Mouse (Mus musculus) thymus, postnatal 0 days (tissue): ENCODE measurements around the gene Hspb2. TPM values are rescaled to one million over a fixed set of nuclear protein-coding genes. Genes with fewer than 3 reads are reported as not detected.

Experiments
- DNase-seq: peaks from one replicate; pipeline ENCODE4 v3.0.0-alpha.2; 2015; ENCODE audit warnings: low spot score
- polyA plus RNA-seq: library from polyadenylated mRNA; unstranded; fragments of >200 nt; fragmentation: Nextera tagmentation; extraction: Ambion mirVana; gene quantifications from 2 replicates; pipeline ENCODE4 v1.2.1, GENCODE M21; 2015

Hspb2 gene
- 2.0 and 2.7 TPM in 2 replicates for polyA plus RNA-seq

- no peak for DNase-seq
Observed at GRCm38 (mm10) chr9:50752054-50752602, at the start of gene Hspb2. Gene Hspb2, minus strand, starts transcription at chr9:50752354.

- peak; percentile 72 for DNase-seq
Observed at GRCm38 (mm10) chr9:50800985-50801384, 48.8 kb upstream of the Hspb2 start.

DNA sequence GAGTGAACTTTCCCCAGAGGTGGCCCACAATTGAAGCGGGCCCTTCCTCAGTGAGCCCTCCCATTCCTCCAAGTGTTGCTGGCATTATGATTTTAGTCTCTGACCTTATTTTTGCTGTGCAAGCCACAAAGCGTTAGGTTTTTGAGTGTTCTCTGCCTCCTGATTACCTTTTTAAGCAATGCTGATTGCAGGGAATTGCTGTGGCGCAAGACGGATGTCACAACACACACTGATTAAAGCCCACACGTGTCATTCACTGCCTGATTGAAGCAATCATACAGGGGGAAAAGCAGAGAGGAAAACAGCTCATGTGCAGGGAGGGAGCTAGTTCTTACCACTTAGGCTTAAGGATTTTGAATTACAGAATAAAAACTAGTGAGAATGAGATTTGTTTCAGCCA is 46.2 kb upstream of the Hspb2 start:
- DNase-seq = no peak

- DNase-seq = no peak
Observed at GRCm38 (mm10) chr9:50797641-50798040, 45.5 kb upstream of the Hspb2 start.

DNA sequence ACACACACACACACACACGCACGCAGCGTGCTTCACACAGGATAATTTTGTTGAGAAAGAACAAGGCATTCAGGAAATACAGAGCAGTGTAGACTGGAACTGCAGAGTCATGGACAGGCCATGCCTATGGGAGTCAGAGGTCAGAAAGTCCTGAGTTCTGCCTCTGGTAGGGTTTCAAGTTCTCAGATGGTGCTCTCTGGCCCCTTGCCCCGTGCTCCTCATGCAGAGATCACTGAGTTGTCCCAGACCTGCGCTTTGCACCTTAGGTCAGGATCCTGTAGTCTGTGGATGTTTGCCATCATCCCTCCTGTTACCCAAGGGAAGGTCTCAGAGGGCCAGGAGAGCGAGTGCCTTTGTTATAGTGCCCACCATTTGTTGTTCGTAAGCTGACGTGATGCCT is 44.6 kb upstream of the Hspb2 start:
- DNase-seq = no peak

DNA sequence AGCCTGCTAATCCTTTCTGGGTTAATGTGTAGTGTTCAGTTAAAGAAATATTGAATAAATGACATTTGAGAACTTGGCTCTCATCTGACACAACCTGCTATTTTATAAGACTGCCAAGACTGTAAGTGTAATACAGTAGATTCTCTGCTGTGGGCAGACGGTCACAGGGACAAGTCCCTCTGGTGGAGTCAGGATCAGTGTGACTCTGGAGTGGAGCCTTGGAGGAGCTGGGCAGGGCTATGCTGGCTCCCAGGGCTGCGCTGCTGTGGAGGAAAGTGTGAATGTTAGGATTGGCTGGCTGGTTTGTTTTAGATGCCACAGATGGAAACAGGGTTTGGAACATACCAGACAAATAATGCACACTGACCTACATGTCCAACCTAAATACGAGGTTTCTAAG is 43.1 kb upstream of the Hspb2 start:
- DNase-seq = no peak

DNA sequence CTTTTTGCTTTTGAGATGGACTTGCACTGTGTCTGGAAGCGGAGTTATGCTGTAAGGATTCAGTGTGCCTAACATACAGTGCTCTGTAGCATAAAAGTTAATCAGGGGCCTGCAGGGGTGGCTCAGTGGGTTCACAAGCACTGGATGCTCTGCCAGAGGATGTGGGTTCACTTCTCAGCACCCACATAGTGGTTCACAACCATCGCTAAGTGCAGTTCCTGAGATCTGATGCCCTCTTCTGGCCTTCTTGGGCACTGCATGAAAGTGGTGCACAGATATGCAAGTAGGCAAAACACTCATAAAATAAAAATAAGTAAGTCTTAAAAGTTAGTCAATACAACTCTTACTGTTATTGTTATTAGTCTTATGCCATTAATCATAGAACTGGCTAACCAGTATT is 30.0 kb upstream of the Hspb2 start:
- peak; percentile 62 for DNase-seq

GRCm38 (mm10) chr9:50776162-50776760 is 24.1 kb upstream of the Hspb2 start:
- DNase-seq = no peak

GRCm38 (mm10) chr9:50775662-50776126 is 23.5 kb upstream of the Hspb2 start:
- peak; percentile 28 for DNase-seq

- peak; percentile 79 for DNase-seq
Observed at GRCm38 (mm10) chr9:50774991-50775612, 22.9 kb upstream of the Hspb2 start, which contains the start of the genes Alg9 and 1110032A03Rik. Gene Alg9, plus strand, starts transcription at chr9:50775019. Gene 1110032A03Rik, minus strand, starts transcription at chr9:50775520.

GRCm38 (mm10) chr9:50774026-50774462 is 21.9 kb upstream of the Hspb2 start:
- DNase-seq = no peak

DNA sequence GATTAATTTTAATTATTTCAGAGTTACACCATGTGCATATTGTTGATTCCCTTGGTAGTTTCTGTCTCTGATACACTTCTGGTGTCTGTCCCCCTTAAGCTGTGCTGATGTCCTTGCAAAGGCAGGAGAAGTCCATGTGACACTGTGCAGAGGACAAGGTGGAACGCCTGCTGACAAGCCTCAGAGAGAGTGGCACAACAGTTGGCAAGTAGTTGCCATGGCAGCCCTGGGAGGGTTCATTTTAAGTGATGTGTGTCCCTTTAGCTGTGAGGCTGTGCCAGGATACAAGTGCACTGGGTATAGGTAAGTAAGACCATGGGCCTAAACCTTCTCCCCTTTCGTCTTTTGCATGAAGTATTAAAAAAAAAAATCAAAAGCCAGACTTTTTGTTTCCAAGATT is 17.9 kb upstream of the Hspb2 start:
- no peak for DNase-seq

DNA sequence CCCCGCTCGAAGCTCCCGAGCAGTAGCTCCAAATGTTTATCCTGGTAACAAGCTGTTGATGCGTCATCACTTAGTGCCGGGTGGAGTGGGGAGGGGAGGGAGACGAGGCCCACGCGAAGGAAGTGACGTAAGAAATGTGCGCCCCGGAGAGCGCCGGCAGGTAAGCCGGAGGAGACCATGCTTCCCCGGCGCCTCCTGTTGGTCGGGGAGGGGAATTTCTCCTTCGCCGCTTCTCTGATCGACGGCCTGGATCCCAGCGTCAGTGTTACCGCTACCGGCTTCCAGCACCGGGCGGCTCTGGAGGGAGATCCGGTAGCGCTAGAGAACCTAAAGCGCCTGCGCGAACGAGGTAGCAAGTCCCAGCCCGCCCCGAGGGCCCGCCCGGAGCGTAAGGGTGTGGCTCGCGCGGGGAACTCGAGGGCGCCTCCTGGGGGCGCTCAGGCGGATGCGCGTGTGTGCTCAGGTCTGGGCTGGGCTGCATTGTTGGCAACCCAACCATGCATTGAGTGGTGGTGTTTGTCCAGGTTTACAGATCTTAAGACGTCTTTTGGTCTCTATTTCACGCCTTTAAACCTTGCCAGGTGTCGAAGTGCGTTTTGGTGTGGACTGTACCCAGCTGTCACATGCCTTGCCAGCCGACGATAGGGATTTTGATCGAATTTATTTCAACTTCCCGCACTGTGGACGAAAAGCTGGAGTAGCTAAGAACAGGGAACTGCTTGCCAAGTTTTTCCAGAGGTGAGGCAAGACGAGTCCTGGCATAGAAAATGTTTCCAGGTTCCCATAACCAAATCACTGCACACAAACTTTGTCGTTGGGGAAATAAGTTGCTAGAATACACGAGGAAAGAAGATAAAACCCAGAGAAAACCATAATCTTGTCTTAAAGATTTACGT is 16.2 kb upstream of the Hspb2 start, which contains the start of gene Fdxacb1:
Fdxacb1 (plus strand) TSS at position 130 of the 896 bp plus-strand sequence.
- DNase-seq = peak; percentile 99

GRCm38 (mm10) chr9:50767531-50768106 is 15.5 kb upstream of the Hspb2 start:
- no peak for DNase-seq

GRCm38 (mm10) chr9:50763331-50763730 is 11.2 kb upstream of the Hspb2 start:
- peak; percentile 17 for DNase-seq

- no peak for DNase-seq
Observed at GRCm38 (mm10) chr9:50761520-50762243, 9.5 kb upstream of the Hspb2 start.

GRCm38 (mm10) chr9:50756711-50757110 is 4.6 kb upstream of the Hspb2 start:
- no peak for DNase-seq

GRCm38 (mm10) chr9:50753947-50754346 is 1.8 kb upstream of the Hspb2 start:
- no peak for DNase-seq

GRCm38 (mm10) chr9:50752784-50753615 is 846 bp upstream of the Hspb2 start:
- DNase-seq = no peak
